Mouse (Mus musculus) kidney, adult 2 months (tissue): ENCODE results near the gene Grik4.

Experiments
- CTCF ChIP-seq: fragments of 200-500 bp; conservative IDR thresholded peaks from 2 replicates; pipeline ENCODE4 v1.5.1; 2011; ENCODE audit warnings: low read depth, mild to moderate bottlenecking, control low read depth, low read length, moderate library complexity, mixed read lengths; ENCODE audit not compliant: insufficient read depth, insufficient read length
- POLR2A ChIP-seq: fragments of 200-500 bp; IDR thresholded peaks from one replicate; pipeline ENCODE4 v1.6.1; 2011; ENCODE audit warnings: low read depth, low read length, control low read depth

DNA sequence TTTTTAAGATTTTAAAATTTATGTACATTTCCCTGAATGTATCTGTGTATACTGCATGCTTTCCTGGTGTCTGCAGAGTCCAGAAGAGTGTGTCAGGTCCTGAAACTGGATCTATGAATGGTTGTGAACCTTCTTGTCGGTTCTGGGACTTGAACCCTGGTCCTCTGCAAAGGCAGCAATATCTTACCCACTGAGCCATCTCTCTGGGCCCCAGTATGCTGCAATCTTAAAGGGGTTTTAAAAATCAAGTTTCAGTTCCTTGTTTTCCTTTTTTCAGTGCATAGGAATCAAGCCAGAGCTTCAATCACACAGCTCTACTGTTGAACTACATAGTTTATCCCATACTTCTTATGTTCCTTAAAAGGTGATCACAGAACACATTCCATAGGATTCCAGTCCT lies 461.3 kb downstream of the Grik4 start:
- TF ChIP-seq CTCF (no peak), POLR2A (no peak)
